Mouse (Mus musculus) intestine, postnatal 0 days (tissue): ENCODE data around the gene Surf1. TPM values are rescaled to one million over a fixed set of nuclear protein-coding genes. Genes with fewer than 3 reads are reported as not detected.

Source experiments
- ATAC-seq: fragments of 200-750 bp; cut with Nextera tagmentation; 2 replicates; pipeline ENCODE4 v1.8.0; 2017; ENCODE audit warnings: mild to moderate bottlenecking, moderate TSS enrichment, moderate library complexity
- H3K27ac ChIP-seq: fragments of 300-500 bp; sonication (generic); 2 replicates; pipeline ENCODE4 v1.5.1; 2014; ENCODE audit warnings: mild to moderate bottlenecking, low read depth, low read length, moderate library complexity
- H3K27me3 ChIP-seq: fragments of 300-500 bp; sonication (generic); replicated peaks from 2 replicates; pipeline ENCODE4 v1.6.1; 2014; ENCODE audit warnings: low read length, mixed read lengths; ENCODE audit not compliant: control insufficient read depth, insufficient read depth
- H3K36me3 ChIP-seq: fragments of 300-500 bp; sonication (generic); 2 replicates; pipeline ENCODE4 v1.6.1; 2014; ENCODE audit warnings: mild to moderate bottlenecking, moderate library complexity; ENCODE audit not compliant: control insufficient read depth, insufficient read depth
- H3K4me1 ChIP-seq: fragments of 300-500 bp; sonication (generic); replicated peaks from 2 replicates; pipeline ENCODE4 v1.6.1; 2014; ENCODE audit warnings: antibody characterized with exemption, low read length, mixed read lengths; ENCODE audit not compliant: control insufficient read depth, insufficient read depth
- H3K4me2 ChIP-seq: fragments of 300-500 bp; sonication (generic); replicated peaks from 2 replicates; pipeline ENCODE4 v1.6.1; 2014; ENCODE audit warnings: low read depth, mild to moderate bottlenecking, moderate library complexity
- H3K4me3 ChIP-seq: fragments of 300-500 bp; sonication (generic); 2 replicates; pipeline ENCODE4 v1.5.1; 2014; ENCODE audit warnings: low read depth, low read length
- H3K9ac ChIP-seq: fragments of 300-500 bp; sonication (generic); 2 replicates; pipeline ENCODE4 v1.6.1; 2014; ENCODE audit warnings: mild to moderate bottlenecking, low read depth, low read length
- H3K9me3 ChIP-seq: fragments of 300-500 bp; sonication (generic); 2 replicates; pipeline ENCODE4 v1.6.1; 2016; ENCODE audit warnings: mixed run types; ENCODE audit not compliant: control insufficient read depth
- CTCF ChIP-seq: sonication (generic); IDR thresholded peaks from 2 replicates; pipeline ENCODE4 v1.5.1; 2016; ENCODE audit warnings: low read depth, mild to moderate bottlenecking, control low read depth, antibody characterized with exemption, moderate library complexity
- WGBS: fragments of 180-500 bp; shearing (Covaris S2); extraction: QIAGEN DNeasy Blood & Tissue Kit; methylation state at CpG from one replicate; pipeline ENCODE4 v1.1.7; 2014; 5-methylcytosine and 5-hydroxymethylcytosine counted together
- polyA plus RNA-seq: library from polyadenylated mRNA; unstranded; fragments of >200 nt; fragmentation: Nextera tagmentation; extraction: Ambion mirVana; gene quantifications from 2 replicates; pipeline ENCODE4 v1.2.1, GENCODE M21; 2015

The Surf1 gene
- 59.8 and 65.3 TPM in 2 replicates for polyA plus RNA-seq

- Histone ChIP-seq H3K9ac (peak within 1 kb of the TSS; percentile 91), H3K27ac (peak within 1 kb of the TSS; percentile 96), H3K4me3 (peak within 1 kb of the TSS; percentile 72), H3K27me3 (no peaks in the 10 kb centered on the region), H3K4me1 (peaks cover 12% of the 10 kb centered on the region), H3K36me3 (peaks cover 67% of the 10 kb centered on the region), H3K9me3 (no peaks in the 10 kb centered on the region), H3K4me2 (peak within 1 kb of the TSS; percentile 94)
- WGBS: 1% methylated on average over 47 of the region's 47 CpGs
- ATAC-seq: peak; percentile 60
- TF ChIP-seq CTCF: no peak
Observed at GRCm38 (mm10) chr2:26915927-26916728, at the start of gene Surf1, which contains the start of gene Surf2. TSS of gene Surf1 (minus strand) at chr2:26916530. TSS of gene Surf2 (plus strand) at chr2:26916367.

- WGBS: 12% methylated on average over 14 of the region's 14 CpGs
- Histone ChIP-seq H3K4me1 (0 out of 2 replicates have a peak, but pooled peaks cover 3% of the 10 kb centered on the region), H3K4me2 (peak overlapping the region; percentile 79), H3K9ac (peak overlapping the region; percentile 88), H3K4me3 (peak overlapping the region; percentile 76), H3K27ac (peak overlapping the region; percentile 99), H3K36me3 (peaks cover 21% of the 10 kb centered on the region), H3K27me3 (no peaks in the 10 kb centered on the region), H3K9me3 (no peaks in the 10 kb centered on the region)
- peak; percentile 33 for ATAC-seq
- no peak for TF ChIP-seq CTCF
Observed at GRCm38 (mm10) chr2:26964724-26965370, 48.5 kb upstream of the Surf1 start.

GRCm38 (mm10) chr2:26963923-26964723 lies 47.8 kb upstream of the Surf1 start, which contains the start of gene Rexo4:
TSS of gene Rexo4 (minus strand) at chr2:26964386.
- H3K4me1 ChIP-seq: 0 out of 2 replicates have a peak, but pooled peaks cover 3% of the 10 kb centered on the region
- peak; percentile 92 for ATAC-seq
- peak within 1 kb of the TSS; percentile 99 for H3K27ac ChIP-seq
- peak within 1 kb of the TSS; percentile 88 for H3K9ac ChIP-seq
- peak within 1 kb of the TSS; percentile 79 for H3K4me2 ChIP-seq
- no peaks in the 10 kb centered on the region for H3K27me3 ChIP-seq
- H3K9me3 ChIP-seq: no peaks in the 10 kb centered on the region
- peak within 1 kb of the TSS; percentile 76 for H3K4me3 ChIP-seq
- peaks cover 26% of the 10 kb centered on the region for H3K36me3 ChIP-seq
- no peak for TF ChIP-seq CTCF
- WGBS: under 1% methylated on average over 50 of the region's 50 CpGs

GRCm38 (mm10) chr2:26960756-26961155 lies 44.4 kb upstream of the Surf1 start:
- Histone ChIP-seq H3K36me3 (peaks cover 54% of the 10 kb centered on the region), H3K9ac (no peak overlapping the region), H3K27me3 (no peaks in the 10 kb centered on the region), H3K4me1 (0 out of 2 replicates have a peak, but pooled peaks cover 3% of the 10 kb centered on the region), H3K9me3 (no peaks in the 10 kb centered on the region), H3K4me3 (no peak overlapping the region), H3K27ac (no peak overlapping the region), H3K4me2 (no peak overlapping the region)
- peak; percentile 66 for TF ChIP-seq CTCF
- no peak for ATAC-seq
- 72% methylated on average over 4 of the region's 4 CpGs for WGBS

- Histone ChIP-seq H3K4me3 (no peak overlapping the region), H3K9ac (no peak overlapping the region), H3K27me3 (no peaks in the 10 kb centered on the region), H3K27ac (peak overlapping the region; percentile 91), H3K4me2 (no peak overlapping the region; the same call in 1 of the 2 replicates), H3K4me1 (no peaks in the 10 kb centered on the region), H3K36me3 (peaks cover 82% of the 10 kb centered on the region), H3K9me3 (no peaks in the 10 kb centered on the region)
- 37% methylated on average over 2 of the region's 2 CpGs for WGBS
- peak; percentile 17; the same call in 1 of the 2 replicates for ATAC-seq
- TF ChIP-seq CTCF: no peak
Observed at GRCm38 (mm10) chr2:26957488-26957859, 41.1 kb upstream of the Surf1 start.
